Mouse (Mus musculus) frontal cortex, postnatal 25 days (tissue): ENCODE results near the gene Dmac2.

Experiments
- DNase-seq, 2 experiments: peaks; one replicate each; pipeline ENCODE4 v3.0.0; 2022; ENCODE audit warnings: low spot score in 2 of 2

Gene Dmac2

DNA sequence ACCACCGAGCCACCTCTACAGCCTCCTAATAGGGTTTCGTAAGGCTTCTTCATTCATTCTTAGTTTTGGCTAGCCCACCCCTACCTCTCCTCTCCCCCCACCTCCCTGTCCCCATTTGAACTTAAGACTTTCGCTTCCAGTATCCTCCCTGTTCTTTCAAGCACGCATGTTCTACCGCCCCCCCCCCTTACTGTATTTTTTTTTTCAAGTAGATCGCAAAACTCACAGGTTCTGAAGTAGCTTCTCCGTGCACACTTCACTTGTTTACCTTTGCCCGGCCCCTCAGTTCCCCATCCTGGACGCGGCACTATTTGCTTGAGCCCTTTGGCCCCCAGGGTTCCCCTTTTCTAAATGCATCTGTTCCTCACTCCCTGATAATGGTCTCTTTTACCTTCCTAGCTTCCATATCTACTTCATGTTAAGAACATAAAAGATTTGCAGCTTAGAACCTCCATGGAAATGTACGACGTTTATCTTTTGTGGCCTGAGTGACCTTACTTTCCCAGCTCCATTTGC is 33.1 kb downstream of the Dmac2 start:
- no peak for DNase-seq

DNA sequence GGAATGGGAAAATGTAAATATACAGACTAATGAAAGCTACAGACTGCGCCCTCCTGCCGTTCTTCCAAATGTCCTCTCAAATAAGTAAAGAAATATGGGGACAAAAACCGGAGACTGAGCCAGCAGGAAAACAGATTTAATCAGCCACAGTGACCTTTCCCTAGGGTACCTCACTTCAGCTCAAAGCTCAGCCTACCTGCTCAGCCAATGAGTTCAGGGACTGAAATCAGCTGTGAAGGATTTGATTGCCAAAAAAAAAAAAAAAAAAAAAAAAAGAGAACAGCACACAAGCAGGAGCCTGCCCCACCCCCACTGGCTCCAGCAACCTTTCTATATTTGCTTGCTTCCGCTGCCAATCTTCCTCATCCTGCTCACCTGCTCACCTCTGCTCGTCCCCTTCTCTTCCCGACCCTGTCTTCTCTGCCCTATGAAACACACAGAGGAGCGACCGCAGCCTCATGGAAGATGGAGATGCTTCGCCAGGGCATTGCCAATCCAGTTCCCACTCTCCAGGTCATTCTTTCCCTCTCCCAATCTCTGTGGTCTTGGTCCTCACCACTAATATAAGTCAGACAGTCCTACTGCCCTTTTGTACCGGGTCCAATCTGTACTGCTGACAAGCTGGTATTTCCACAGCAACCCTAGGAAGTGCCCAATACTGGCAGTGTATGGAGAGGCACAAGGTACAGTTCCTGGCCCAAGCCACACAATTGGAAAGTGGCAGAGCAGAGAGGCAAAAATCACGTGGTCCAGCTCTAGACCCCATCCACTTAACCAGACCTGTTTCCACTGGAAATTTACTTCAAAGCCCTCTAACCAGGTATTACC is 36.6 kb downstream of the Dmac2 start:
- DNase-seq = no peak

DNA sequence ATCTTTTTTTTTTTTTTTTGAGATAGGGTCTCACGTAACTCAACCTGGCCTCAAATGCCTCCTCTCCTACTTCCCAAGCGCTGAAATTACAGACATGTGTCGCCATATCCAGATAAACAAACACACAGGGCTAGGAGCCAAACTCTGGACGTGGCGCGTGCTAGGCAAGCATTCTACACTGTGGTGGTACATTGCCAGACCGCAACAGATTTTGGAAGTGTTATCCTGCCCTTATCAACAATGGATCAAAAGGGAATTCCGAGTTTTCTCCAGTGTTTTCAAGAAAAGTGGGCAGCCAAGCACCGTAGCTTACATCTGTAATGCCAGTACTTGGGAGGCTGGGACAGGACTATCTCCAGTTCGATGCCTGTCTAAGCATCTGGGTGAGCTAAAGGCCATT is 38.6 kb downstream of the Dmac2 start:
- no peak for DNase-seq

DNA sequence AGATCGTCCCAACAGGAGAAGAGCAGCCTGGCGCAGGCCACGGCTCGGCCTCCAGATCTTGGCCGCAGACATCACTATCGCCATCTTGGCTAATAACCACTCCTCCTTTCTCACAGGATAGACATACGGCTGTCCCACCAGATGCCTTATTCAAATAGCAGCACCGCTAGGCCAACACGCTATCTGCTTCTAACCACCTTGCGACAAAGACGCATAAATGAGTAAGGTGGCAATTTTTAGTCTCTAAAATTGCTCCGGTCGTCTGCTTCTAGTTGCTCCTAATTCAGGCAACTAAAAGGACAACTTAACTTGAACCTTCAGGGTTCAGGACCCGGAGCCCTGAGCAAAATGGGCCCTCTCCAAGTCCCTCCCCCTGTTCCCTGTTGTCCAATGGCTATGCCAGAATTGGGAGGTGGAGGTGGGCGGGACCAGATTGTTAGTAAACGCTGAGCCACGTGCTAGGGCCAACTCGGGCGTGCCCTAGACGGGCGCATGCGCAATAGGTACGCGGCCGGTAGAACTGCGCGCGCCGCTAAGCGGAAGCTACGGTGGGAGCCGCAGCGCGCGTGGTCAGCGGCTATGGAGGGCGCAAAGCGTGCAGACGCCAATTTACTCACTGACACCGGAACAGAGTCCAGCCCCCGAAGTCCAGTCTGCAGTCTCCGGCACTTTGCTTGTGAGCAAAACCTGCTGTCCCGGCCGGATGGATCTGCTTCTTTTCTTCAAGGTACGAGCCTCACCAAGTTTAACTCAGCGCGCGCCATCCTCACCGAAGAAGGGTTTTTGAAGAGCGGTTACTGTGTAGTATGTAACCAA is 39.7 kb downstream of the Dmac2 start, which contains the start of the genes Bckdha and Exosc5:
TSS of gene Bckdha (minus strand) at position 325 of the 816 bp plus-strand sequence.
TSS of gene Exosc5 (plus strand) at position 508 of the 816 bp plus-strand sequence.
- peak; percentile 99 for DNase-seq

DNA sequence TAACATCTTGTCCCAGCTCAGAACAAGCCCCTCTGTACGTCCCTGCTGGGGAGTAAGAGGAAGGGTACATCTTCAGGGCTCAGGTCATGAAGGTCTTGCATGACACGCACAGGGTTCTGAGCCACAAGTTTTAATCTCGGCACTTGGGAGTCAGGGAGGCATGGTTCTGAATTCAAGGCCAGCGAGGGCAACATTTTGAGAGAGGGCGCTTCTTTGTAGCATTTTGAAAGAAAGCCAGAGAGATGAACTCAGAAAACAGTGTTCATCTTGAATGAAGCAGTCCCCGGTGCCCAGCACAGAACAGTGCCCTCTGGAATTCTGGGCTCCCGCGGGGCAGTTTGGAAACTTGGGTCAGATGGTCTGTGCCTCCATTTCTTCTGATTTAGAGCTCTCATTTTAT is 47.2 kb downstream of the Dmac2 start:
- no peak for DNase-seq

DNA sequence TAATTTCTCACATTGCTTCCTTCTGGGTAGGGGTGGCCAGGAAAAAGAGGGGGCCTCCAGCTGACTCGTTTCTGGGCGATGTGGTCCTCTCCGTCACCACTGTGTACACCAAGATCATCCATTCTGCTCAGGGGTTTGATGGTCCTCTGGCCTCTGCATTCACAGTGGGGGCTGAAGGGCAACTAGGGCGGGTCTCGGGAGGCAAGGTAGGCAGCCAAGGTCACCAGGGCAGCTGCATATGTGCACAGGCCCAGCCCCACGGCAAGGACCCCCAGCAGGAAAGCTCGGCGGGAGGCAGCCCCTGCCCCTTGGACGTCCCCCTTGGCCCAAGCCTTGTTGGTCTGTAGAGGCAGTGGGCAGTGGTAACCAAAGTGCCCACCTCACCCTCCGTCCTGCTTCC is 49.9 kb downstream of the Dmac2 start:
- DNase-seq = no peak

DNA sequence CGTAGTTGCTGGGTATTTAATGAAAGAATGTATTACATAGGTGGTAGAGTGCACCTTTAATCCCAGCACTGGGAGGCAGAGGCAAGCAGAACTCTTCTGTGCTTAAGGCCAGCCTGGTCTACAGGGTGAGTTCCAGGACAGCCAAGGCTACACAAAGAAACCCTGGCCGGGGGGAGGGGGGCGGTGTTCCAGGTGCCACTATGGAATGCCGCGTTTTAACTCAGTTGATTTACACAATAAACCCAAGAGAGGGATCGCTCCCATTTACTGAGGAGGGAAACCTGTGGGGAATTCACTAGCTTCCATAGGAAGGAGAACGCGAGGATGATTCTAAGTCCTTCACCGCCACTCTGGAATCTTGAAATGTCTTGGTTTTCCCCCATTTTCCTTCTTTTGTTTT is 50.4 kb downstream of the Dmac2 start:
- DNase-seq = no peak

DNA sequence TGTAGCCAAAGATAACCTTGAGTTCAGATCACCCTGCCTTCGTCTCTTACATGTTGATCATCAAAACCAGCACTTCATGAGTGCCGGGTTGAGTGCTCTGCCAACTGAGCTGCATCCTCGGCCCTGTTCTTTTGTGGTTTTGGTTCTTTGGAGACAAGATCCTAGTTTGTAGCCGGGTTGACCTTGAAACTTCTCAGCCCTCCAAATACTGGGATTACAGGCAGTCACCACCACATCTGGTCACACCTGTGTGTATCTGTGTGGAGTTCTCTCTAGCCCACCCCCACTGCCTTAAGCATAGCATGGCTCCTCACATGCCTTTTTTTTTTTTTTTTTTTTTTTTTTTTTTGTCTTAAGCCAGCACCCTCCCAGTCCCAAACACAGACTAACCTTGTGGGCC is 50.9 kb downstream of the Dmac2 start:
- no peak for DNase-seq

DNA sequence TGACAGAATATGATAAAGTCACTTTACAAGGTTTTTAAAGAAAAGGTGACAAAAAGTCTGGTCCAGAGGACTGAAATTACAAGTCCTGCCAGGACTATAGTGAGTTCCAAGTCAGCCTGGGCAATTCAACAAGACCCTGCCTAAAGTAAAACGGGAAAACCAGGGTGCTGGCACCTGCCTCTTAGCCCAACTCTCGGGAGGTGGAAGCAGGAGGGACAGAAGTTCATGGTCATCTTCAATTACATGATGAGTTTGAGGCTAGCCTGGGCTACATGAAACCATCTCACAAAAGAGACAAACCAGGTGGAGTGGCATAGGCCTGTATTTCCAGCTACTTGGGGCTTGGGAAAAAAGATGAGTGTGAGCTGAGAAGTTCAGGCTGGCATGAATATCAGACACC is 52.5 kb downstream of the Dmac2 start:
- no peak for DNase-seq

DNA sequence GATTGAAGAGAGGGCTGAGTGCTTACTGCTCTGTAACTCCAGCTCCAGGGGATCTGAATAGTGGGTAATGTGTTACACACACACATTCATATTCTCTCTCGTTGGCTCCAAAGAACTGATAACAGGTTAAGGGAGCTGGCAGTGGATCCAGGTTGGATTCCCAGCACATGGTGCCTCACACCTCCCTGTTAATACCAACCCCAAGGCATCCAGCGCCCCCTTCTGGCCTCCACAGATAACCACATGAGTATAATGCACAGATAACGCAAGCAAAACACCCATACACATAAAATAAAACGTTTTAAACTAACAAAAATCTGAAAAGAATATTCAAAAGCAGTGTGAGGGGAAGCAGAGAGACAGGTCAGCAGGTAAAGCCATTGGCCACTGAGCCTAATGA is 53.2 kb downstream of the Dmac2 start:
- DNase-seq = no peak

DNA sequence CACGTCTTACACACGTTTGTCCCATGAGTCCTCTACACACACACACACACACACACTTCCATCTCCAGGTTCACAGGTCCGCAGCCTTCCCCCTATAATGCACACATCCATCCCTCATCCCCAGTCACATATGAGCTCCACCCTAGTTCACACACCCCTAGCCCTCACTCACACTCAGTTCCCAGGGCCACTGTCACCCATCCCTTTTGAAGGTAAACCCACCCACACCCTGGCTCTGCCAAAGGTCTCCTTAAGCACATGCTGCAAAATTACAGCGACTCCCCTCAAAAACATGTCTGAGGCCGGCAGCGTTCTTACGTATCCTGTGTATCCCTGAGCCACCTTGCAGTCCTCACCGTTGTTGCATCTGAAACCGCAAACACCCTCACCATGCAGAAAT is 55.1 kb downstream of the Dmac2 start:
- no peak for DNase-seq

DNA sequence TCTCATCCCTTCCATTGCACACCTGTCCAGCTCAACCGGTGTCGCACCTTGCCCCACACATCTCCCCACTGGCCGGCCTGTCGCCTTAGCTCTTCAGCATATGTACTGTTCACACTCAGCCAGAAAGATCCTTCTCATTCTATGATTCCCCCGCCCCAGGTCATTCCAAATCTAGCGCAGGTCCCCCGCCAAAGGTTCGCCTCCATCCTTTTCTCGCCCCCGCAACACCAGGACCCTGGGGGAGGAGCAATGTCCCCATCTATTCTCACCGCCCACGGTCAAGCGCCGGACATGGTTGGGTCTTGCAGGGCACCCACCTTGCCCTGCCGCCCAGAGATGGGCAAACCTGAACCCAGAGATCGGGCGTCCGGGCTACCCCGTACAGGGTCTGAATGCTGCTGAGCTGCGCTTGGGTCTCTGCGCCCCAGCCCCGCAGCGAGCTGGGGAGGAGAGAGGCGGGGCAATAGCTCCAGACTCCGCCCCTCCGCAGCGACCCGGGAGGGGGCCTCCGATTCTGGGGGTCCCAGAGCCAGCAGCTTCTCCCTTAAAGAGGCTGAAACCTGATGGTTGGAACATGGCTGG is 55.6 kb downstream of the Dmac2 start, which contains the start of gene Tmem91:
TSS of gene Tmem91 (minus strand) at position 448 of the 582 bp plus-strand sequence.
- DNase-seq = no peak
